13 mouse cellular contexts compared by ENCODE assay signal in the genomic region with DNA sequence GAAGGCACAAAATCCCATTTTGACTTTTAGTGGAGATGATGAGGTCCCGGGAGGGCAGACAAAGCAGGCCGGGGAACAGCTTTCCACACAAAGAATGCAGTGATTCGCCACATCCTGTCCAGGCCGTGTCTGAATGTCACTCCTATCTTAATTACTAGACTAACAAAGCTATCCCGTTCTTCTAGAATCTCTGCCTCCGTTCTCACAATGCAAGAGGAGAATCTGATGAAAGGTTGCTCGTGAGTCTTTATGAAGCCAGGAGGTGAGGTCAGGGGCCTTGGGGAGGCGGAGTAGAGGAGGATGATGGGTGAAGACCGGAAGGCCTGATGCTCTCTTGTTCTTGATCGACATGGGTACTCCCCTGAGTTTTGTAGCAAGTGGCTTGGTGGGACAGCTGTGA.
DNase-seq lines count a peak whose midpoint lies in the region; ATAC-seq lines count a peak whose summit lies in the region.
"Had no signal": no experiment of that assay in that cellular context is flagged by ENCODE, and none has a peak within 500 bp of the region (broad histone marks: within the 10 kb centered on the region; RNA-seq: fewer than 3 reads in every experiment).

No protein-coding gene starts in this region.

- H3K9me3 ChIP-seq in kidney, embryonic 15.5 days (replicated peaks), result no peaks in the 10 kb centered on the region
- no peaks in the 10 kb centered on the region for H3K9me3 ChIP-seq in kidney, embryonic 14.5 days (ENCODE audit: control insufficient read depth, low read length)
- no peaks in the 10 kb centered on the region for H3K9me3 ChIP-seq in embryonic facial prominence, embryonic 10.5 days
- no peaks in the 10 kb centered on the region for H3K9me3 ChIP-seq in hindbrain, embryonic 15.5 days
- H3K9me3 ChIP-seq: heart, embryonic 15.5 days had no signal

- no peak for ATAC-seq in kidney, embryonic 15.5 days (replicated peaks; ENCODE audit: low FRiP score)
- no peak for ATAC-seq in kidney, embryonic 14.5 days (ENCODE audit: low FRiP score, low TSS enrichment)
- ATAC-seq in hindbrain, embryonic 15.5 days (ENCODE audit: low FRiP score, low read depth), result no peak

- WGBS in kidney, embryonic 15.5 days, result 46% methylated on average over 10 of the region's 10 CpGs
- WGBS in kidney, embryonic 14.5 days, result 56% methylated on average over 10 of the region's 10 CpGs
- 43% methylated on average over 10 of the region's 10 CpGs for WGBS in embryonic facial prominence, embryonic 10.5 days
- WGBS in hindbrain, embryonic 15.5 days, result 23% methylated on average over 10 of the region's 10 CpGs

- H3K36me3 ChIP-seq in kidney, embryonic 15.5 days, result no peaks in the 10 kb centered on the region
- no peaks in the 10 kb centered on the region for H3K36me3 ChIP-seq in kidney, embryonic 14.5 days (ENCODE audit: control insufficient read depth, insufficient read depth, low read length)
- no peaks in the 10 kb centered on the region for H3K36me3 ChIP-seq in embryonic facial prominence, embryonic 10.5 days (replicated peaks)
- no peaks in the 10 kb centered on the region for H3K36me3 ChIP-seq in hindbrain, embryonic 15.5 days
- H3K36me3 ChIP-seq: heart, embryonic 15.5 days had no signal

- no peak overlapping the region for H3K9ac ChIP-seq in kidney, embryonic 15.5 days
- no peak overlapping the region for H3K9ac ChIP-seq in kidney, embryonic 14.5 days (ENCODE audit: low read depth, low read length)
- H3K9ac ChIP-seq in hindbrain, embryonic 15.5 days, result no peak overlapping the region
- H3K9ac ChIP-seq: heart, embryonic 15.5 days had no signal

- no peak overlapping the region for H3K4me3 ChIP-seq in kidney, embryonic 15.5 days (replicated peaks)
- no peak overlapping the region for H3K4me3 ChIP-seq in kidney, embryonic 14.5 days (ENCODE audit: low read length)
- no peak overlapping the region for H3K4me3 ChIP-seq in embryonic facial prominence, embryonic 10.5 days
- H3K4me3 ChIP-seq in hindbrain, embryonic 15.5 days, result no peak overlapping the region
- H3K4me3 ChIP-seq: heart, embryonic 15.5 days had no signal

- H3K4me1 ChIP-seq in kidney, embryonic 15.5 days, result peaks cover 6% of the 10 kb centered on the region; the same call in 1 of the 2 replicates
- H3K4me1 ChIP-seq in kidney, embryonic 14.5 days (ENCODE audit: control insufficient read depth, insufficient read depth, low read length), result no peaks in the 10 kb centered on the region
- H3K4me1 ChIP-seq in embryonic facial prominence, embryonic 10.5 days, result peaks cover 25% of the 10 kb centered on the region
- H3K4me1 ChIP-seq in hindbrain, embryonic 15.5 days (replicated peaks), result peaks cover 16% of the 10 kb centered on the region
- H3K4me1 ChIP-seq: heart, embryonic 15.5 days had no signal

- no peak for DNase-seq in embryonic facial prominence, embryonic 10.5 days (ENCODE audit: low spot score)
- DNase-seq in neural tube, embryonic 10.5 days (ENCODE audit: extremely low spot score, low spot score), result peak; percentile 32
- no peak for DNase-seq in urinary bladder, postnatal 14 days (ENCODE audit: low spot score)
- DNase-seq in urinary bladder, postnatal 4 days (ENCODE audit: low spot score in 2 of 2), result no peak
- no peak for DNase-seq in cerebellum, adult 11 months
- DNase-seq: adrenal gland, adult 2 months; gastrocnemius, postnatal 25 days; lung, adult 18-20 months; spleen, adult 18-20 months had no signal

- peak overlapping the region; percentile 30 for H3K4me2 ChIP-seq in kidney, embryonic 15.5 days
- H3K4me2 ChIP-seq in kidney, embryonic 14.5 days (replicated peaks; ENCODE audit: low read depth, low read length), result no peak overlapping the region
- H3K4me2 ChIP-seq in hindbrain, embryonic 15.5 days, result peak overlapping the region; percentile 7
- H3K4me2 ChIP-seq: heart, embryonic 15.5 days had no signal

- H3K27ac ChIP-seq in kidney, embryonic 15.5 days, result no peak overlapping the region
- no peak overlapping the region for H3K27ac ChIP-seq in kidney, embryonic 14.5 days (ENCODE audit: low read depth, low read length)
- peak overlapping the region; percentile 26; the same call in 1 of the 2 replicates for H3K27ac ChIP-seq in embryonic facial prominence, embryonic 10.5 days (replicated peaks)
- peak overlapping the region; percentile 72 for H3K27ac ChIP-seq in hindbrain, embryonic 15.5 days (replicated peaks)
- H3K27ac ChIP-seq: heart, embryonic 15.5 days had no signal

- no peaks in the 10 kb centered on the region for H3K27me3 ChIP-seq in kidney, embryonic 15.5 days
- no peaks in the 10 kb centered on the region for H3K27me3 ChIP-seq in kidney, embryonic 14.5 days (ENCODE audit: control insufficient read depth, insufficient read depth, low read length)
- no peaks in the 10 kb centered on the region for H3K27me3 ChIP-seq in embryonic facial prominence, embryonic 10.5 days (replicated peaks; ENCODE audit: low read depth, poor library complexity, severe bottlenecking)
- H3K27me3 ChIP-seq in hindbrain, embryonic 15.5 days, result no peaks in the 10 kb centered on the region
- H3K27me3 ChIP-seq: heart, embryonic 15.5 days had no signal

Comparison
In these comparisons a context has a peak if more than half of its experiments do, and no peak if none do; other contexts are left out.
1. H3K27ac ChIP-seq: peak in embryonic facial prominence, embryonic 10.5 days (single experiment) and hindbrain, embryonic 15.5 days (single experiment); none in kidney, embryonic 15.5 days (single experiment) and kidney, embryonic 14.5 days (single experiment).